Mouse (Mus musculus): ENCODE measurements at regions not wholly inside any gene's neighbourhood (a gene's known extent, or its start where the extent isn't known, plus 50 kb on each side); places are given as distances from the start of the nearest gene placed in this dataset.

DNA sequence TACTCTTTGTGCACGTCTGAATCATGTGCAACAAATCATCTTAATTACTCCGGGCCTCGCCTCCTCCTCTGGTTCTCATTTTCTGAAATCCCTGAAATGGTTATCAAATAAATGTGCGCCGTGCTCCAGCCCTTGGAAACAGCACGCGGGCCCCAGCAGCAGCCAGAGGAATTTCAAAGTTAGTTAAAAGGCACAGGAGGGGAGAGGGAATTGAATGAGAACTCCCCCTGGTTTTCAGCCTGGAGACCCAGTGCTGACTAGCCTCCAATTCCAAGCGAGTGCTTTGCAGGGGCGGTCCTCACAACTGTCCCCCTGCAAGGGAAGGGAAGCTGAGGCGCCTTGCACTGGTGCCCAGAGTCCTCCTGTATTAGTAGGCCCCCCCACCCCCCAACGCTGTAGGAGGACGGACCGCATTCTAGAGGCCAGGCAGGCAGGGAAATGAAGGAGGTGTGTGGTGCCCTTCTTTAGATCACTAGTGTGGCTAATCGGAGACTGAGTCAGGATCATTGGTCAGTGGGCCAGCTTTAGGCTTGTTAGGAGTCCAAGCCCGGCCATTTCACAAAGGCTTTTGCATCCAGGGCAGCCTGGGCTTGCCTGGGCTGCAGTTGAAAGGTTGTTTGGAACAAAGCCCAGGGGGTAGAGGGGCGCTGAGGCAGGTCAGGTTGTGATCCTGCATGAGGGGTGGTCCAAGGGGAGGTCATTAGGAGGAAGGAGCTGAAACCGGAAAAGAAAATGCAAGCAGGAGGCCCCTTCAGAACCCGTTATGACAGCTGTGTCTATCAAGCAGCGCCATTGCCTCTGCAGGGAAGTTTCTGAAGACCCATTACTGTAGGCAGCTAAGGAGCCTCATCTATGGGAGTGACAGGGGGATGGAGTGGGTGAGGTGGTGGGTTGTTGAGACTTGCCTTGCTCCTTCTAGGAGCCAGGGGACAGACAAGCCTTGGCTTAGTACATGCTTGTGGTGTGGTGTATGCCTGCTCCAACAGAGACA is 80.3 kb upstream of the Igfbp7 start:
- no peak for DNase-seq (ENCODE audit: low read depth)

DNA sequence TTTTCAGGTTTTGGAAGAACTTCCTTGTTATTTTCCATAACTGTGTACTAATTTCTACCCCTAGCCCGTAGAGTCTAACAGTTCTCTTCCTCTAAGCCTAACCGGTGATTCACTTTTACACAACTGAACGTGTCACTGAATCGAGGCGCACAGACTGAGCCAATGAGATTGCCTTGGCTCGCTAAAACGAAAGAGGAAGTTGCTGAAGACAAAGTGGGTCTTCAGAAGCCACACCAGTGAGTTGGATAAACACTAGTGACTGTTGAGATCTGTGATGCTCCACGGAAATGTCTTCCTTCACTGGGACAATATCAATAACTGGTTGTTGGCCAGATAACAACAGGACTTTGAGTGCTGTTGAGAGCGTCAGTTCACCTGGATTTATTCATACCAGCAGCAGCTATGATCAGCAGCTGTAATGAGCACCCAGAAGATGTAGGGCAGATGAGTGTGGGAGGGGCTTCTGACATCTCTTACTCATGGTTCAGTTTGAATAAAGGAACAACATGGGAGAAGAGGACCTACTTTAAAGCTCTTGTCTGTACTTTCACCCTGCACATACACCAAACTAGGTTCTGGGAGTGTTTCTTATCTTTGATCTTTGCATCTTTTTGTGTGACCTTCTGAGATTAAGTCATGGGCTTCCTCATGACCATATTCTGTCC is 75.3 kb upstream of the Igfbp7 start:
- DNase-seq (ENCODE audit: low read depth) = peak; percentile 27

DNA sequence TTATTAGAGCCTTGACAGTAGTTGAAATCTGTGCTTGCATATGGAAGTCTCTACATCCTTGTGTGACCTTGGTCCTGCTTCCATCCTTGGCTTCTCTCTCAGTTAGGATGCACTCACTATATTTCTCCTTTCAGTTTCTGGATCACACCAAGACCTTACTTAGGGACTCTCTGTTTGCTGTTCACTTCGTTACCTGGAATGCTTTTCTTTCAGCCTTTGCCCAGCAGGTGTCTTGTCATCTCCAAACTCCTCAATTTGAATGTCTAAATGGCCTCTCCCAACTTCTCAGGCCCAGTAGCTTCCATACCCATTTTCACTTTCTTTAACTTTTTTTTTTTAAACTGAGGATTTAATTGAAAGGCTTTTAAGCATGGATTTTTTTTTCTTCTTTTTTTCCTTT is 74.0 kb upstream of the Igfbp7 start:
- DNase-seq (ENCODE audit: low read depth) = no peak

DNA sequence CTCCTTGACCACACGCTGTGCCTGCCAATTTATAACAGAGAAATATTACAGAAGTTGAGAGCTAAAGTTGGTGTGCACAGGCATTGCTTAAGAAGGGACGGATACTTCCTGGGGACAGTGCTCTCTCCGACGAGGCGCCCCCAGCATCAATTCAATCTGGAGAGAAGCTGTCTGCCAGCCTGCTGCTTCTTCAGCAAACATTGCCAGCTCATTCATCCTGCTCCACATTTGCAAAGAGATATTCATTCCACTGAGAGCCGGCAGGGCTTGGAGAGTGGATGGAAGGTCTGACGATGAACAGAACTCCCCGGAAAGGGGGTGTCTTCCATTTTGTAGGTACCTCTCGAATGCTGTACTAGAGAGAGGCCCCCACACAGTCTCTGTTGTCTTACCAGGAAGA is 70.0 kb upstream of the Igfbp7 start:
- DNase-seq (ENCODE audit: low read depth) = no peak

DNA sequence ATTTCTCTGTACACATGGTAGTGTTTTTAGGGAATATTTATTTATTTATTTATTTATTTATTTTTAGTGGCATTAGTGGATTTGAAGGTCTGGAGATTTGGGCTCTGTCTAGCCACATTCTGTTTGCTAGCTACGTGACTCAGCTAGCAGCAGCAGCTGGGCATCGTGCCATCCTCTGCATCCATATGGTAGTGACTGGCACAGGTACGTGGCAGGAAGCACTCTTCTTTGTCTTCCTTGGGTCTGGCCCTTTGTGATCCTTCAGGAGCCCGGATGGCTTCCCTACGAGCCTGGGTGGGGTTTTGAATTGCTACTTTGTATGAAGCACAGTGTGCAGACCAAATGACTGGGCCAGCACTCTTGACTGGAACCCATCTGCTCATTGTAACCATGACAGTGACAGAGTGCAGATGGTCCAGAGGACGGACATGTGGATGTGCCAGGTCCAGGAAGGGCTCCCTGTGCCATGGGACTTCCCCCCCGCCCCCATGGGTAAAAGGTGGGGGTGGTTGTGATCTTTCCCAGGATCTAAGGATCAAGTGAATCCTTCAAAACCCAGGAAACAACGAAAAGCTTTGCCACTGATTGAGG is 66.2 kb upstream of the Igfbp7 start:
- DNase-seq (ENCODE audit: low read depth) = no peak

DNA sequence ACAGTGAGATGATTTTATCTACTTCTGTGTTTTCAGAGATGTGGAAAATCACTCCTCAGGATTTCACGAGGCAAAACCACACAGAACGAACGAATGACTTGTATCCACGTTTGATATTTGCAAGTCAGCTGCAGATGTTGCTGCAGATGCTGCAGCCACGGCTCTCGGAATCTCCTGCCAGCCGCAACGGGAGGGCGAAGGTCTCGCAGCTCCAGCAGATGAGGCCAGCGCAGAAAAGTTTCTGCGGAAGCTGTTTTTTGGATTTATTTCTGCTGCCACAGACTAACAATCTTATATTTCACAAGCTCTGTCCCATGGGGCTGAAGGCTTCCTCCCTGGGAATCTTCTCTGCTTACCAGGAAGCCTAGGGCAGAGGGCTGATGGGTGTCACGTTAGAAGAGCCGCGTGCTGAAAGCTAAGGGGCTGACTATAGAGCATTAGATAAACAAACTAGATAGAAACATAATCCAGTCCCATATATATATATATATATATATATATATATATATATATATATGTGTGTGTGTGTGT is 61.5 kb upstream of the Igfbp7 start:
- no peak for DNase-seq (ENCODE audit: low read depth)

DNA sequence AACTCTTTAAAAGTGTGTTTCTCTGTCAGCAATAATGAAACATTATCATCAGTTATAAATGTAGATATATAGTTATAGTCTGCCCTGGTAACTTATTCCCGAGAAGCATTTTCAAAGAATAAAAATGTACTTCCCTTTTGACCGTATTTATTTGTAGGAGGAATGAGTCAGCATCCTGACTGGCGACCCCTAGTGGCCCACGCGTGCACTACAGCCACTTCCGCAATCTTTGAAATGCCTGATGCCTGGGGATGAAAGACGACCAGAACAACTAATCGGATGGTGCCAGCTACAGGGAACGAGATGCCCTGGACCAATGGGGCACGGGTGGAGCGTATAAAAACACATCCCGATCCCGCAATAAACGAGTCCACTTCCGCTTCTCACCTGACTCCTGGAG is 60.6 kb upstream of the Igfbp7 start:
- DNase-seq (ENCODE audit: low read depth) = peak; percentile 72

DNA sequence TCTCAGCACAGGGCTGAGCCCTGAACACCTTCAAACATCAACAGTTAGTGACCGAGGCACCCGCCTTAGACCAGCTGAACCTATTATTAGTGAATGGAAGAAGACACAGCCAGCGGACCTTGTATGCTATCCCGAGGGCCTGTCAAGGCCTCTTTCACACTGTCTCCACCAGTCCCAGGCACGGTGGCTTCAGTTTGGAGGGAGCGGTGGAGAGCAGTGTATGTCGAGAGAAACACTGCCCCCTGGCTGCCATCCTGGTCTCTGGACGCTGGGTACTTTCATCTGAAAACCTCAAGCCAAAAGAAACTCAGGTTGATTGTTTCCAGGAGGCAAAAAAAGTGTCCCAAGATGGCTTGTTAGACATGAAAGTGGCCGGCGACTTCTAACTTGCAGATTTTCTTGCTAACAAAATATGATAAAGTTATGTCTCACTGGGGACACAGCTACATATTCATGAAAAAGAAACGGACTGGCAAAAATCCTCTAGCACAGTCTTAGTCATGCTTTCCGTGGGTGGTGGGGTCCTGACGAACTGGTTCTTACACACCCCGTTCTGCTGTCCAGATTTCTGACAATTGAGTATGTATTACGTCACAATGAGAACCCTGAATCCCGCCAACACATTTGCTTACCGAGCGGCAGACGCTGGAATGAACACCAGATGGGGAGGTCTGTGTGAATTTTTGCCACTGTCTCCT is 57.2 kb upstream of the Igfbp7 start:
- DNase-seq (ENCODE audit: low read depth) = peak; percentile 66

DNA sequence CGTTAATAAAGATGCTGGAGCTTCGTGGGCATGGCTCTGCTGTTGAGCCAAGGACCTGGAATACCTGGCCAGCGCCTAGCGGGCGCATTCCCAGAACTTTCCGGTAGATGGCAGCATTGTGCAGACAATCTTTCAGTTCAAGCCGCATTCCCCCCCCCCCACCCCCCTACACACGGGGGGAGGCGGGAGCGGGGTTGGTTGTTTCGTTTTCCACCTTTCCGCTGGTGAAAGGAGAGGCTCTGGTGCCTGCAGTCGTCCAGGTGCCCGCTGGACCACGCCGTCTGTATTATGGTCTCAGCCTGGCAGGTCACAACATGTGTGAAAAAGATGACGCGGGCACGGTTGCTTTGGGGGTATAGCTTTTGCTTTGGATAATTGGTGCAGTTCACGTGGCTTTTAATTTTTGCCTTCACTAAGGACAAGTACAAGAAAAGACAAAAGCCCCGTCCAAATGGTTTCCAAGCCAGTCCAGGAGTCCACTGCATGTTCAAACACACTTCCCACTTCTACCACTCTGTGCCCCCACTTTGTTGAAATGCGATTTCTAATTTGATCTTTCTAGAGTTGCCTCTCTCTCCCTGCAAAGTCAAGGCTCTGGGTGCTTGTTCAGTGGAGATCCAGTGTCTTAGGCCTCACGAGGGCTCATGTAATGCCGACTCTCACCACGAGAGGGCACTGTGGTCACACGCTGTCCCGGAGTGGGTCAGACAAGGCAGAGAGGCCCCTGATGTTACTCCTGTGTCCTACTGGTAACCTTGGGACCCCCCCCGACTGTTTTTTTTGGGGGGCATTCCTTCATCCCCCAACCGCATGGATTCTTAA is 52.3 kb upstream of the Igfbp7 start:
- peak; percentile 94 for DNase-seq (ENCODE audit: low read depth)

All from 416B (cell line).